Mouse (Mus musculus): Measurements from ENCODE around the gene Cort. TPM values are rescaled to one million over a fixed set of nuclear protein-coding genes. Genes with fewer than 3 reads are reported as not detected.
A peak's percentile ranks its signal among the peaks of the same experiment; 100 is the strongest.

The Cort gene
- polyA plus RNA-seq, 1 experiment from 2014 or later: not detected

DNA sequence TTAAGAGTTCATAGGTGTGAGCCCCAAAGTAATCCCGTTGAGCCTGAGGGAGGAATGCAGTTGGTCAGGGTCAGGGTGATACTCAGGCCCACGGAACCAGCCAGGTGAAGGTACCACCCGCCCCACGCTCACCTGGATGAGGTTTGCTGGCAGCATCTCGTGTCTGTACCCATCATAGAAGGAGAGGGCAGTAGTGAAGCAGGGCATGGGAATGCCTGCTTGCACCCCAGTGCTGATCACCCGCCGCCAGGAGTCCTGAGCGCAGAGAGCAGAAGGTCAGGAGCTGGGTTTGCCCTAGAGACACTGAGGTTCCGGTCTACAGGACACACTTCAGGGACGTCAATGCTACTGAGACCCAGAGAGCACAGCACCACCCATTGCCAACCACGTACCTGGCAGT is 24.2 kb upstream of the Cort start:
- H3K4me1 ChIP-seq (ENCODE audit: control insufficient read depth, insufficient read depth, low read length): 0 out of 2 replicates have a peak, but pooled peaks cover 4% of the 10 kb centered on the region
- no peak for ATAC-seq (ENCODE audit: insufficient read depth, low FRiP score)
- no peak overlapping the region for H3K4me3 ChIP-seq (replicated peaks; ENCODE audit: low read length)
- no peaks in the 10 kb centered on the region for H3K9me3 ChIP-seq (replicated peaks; ENCODE audit: control insufficient read depth, low read length)
- no peak overlapping the region for H3K9ac ChIP-seq (ENCODE audit: low read length)
- 90% methylated on average over 11 of the region's 11 CpGs for WGBS
- no peaks in the 10 kb centered on the region for H3K27me3 ChIP-seq (ENCODE audit: control insufficient read depth, insufficient read depth, low read length)
- no peak overlapping the region for H3K4me2 ChIP-seq (ENCODE audit: low read depth, low read length)
- peaks cover 32% of the 10 kb centered on the region for H3K36me3 ChIP-seq (ENCODE audit: control insufficient read depth, insufficient read depth, low read length)
- no peak overlapping the region for H3K27ac ChIP-seq (ENCODE audit: low read length)

- 77% methylated on average over 11 of the region's 11 CpGs for WGBS
- peak; percentile 18; the same call in 1 of the 2 replicates for ATAC-seq (ENCODE audit: insufficient read depth, low FRiP score)
Measured at GRCm38 (mm10) chr4:149150256-149150655, 23.7 kb upstream of the Cort start.

DNA sequence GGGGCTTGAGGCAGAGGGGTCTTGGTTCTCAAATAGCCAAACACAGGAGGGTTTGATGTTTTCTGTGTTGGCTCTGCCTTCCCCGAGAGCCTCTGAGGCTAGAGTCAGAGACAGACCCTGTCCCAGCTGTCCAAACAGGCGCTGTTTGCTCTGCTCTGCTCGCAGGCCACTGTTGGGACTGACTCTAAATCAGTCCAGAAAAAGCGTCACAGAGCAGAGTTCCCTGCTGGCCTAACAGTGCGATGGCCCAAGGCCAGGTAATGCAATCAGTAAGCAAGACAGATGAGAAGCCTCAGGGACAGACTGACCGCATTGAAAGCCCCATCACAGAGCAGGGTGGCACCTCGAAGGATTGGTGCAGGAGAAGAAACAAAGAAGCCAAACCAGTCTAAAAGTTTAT is 23.0 kb upstream of the Cort start:
- H3K36me3 ChIP-seq (ENCODE audit: control insufficient read depth, insufficient read depth, low read length): peaks cover 26% of the 10 kb centered on the region; the same call in 1 of the 2 replicates
- H3K9me3 ChIP-seq (replicated peaks; ENCODE audit: control insufficient read depth, low read length): no peaks in the 10 kb centered on the region
- H3K27ac ChIP-seq (ENCODE audit: low read length): no peak overlapping the region
- no peak overlapping the region for H3K9ac ChIP-seq (ENCODE audit: low read length)
- H3K4me3 ChIP-seq (replicated peaks; ENCODE audit: low read length): no peak overlapping the region
- H3K4me2 ChIP-seq (ENCODE audit: low read depth, low read length): no peak overlapping the region
- 57% methylated on average over 7 of the region's 7 CpGs for WGBS
- H3K4me1 ChIP-seq (ENCODE audit: control insufficient read depth, insufficient read depth, low read length): peaks cover 6% of the 10 kb centered on the region; the same call in 1 of the 2 replicates
- no peaks in the 10 kb centered on the region for H3K27me3 ChIP-seq (ENCODE audit: control insufficient read depth, insufficient read depth, low read length)
- ATAC-seq (ENCODE audit: insufficient read depth, low FRiP score): no peak

More at GRCm38 (mm10) chr4:149150256-149150655, 23.7 kb upstream of the Cort start:
- no peak overlapping the region for H3K4me2 ChIP-seq (ENCODE audit: low read depth, low read length)
- H3K9me3 ChIP-seq (replicated peaks; ENCODE audit: control insufficient read depth, low read length): no peaks in the 10 kb centered on the region
- no peak overlapping the region for H3K27ac ChIP-seq (ENCODE audit: low read length)
- H3K9ac ChIP-seq (ENCODE audit: low read length): no peak overlapping the region
- peaks cover 32% of the 10 kb centered on the region for H3K36me3 ChIP-seq (ENCODE audit: control insufficient read depth, insufficient read depth, low read length)
- H3K4me1 ChIP-seq (ENCODE audit: control insufficient read depth, insufficient read depth, low read length): 0 out of 2 replicates have a peak, but pooled peaks cover 4% of the 10 kb centered on the region
- H3K4me3 ChIP-seq (replicated peaks; ENCODE audit: low read length): no peak overlapping the region
- no peaks in the 10 kb centered on the region for H3K27me3 ChIP-seq (ENCODE audit: control insufficient read depth, insufficient read depth, low read length)

DNA sequence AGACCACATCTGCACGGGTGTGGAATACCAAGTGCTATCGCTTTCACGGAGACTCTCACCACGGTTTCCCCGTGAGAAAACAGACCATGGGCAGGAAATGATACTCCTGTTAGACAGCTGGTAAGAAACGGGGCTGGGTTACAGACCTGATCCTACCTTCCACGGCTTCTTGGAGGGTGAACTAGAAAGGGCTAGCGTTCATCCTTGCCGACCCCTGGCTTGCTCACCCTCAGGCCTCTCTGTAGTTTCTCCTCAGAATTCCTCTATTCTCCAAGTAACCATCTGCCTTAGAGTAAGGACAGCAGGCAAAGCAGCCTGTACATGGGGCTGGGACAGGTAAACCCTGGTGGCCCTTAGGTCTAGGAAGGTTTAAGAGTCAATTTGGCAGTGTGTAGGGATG is 22.6 kb upstream of the Cort start:
- H3K4me1 ChIP-seq (ENCODE audit: control insufficient read depth, insufficient read depth, low read length): peaks cover 7% of the 10 kb centered on the region; the same call in 1 of the 2 replicates
- no peak overlapping the region for H3K4me3 ChIP-seq (replicated peaks; ENCODE audit: low read length)
- no peak overlapping the region for H3K9ac ChIP-seq (ENCODE audit: low read length)
- no peaks in the 10 kb centered on the region for H3K9me3 ChIP-seq (replicated peaks; ENCODE audit: control insufficient read depth, low read length)
- WGBS: 78% methylated on average over 9 of the region's 9 CpGs
- no peaks in the 10 kb centered on the region for H3K27me3 ChIP-seq (ENCODE audit: control insufficient read depth, insufficient read depth, low read length)
- peaks cover 25% of the 10 kb centered on the region; the same call in 1 of the 2 replicates for H3K36me3 ChIP-seq (ENCODE audit: control insufficient read depth, insufficient read depth, low read length)
- H3K4me2 ChIP-seq (ENCODE audit: low read depth, low read length): no peak overlapping the region
- H3K27ac ChIP-seq (ENCODE audit: low read length): no peak overlapping the region
- no peak for ATAC-seq (ENCODE audit: insufficient read depth, low FRiP score)

DNA sequence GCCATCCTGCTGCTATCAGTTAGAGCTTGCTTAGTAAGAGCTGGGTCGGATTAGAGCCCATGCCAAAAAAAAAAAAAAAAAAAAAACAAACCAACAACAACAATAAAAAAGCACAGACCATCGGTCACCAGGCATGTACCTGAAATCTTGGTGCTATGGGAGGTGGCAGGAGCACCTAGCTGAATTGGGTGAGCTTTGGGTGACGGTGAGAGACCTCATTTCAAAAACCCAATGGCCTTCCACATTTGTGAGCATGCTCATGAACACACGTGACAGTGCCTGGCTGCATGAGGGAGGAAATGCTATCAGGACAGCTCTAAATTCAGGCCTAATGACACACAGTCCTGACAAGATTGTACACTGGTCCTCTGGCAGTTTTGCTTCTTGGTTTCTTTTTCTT is 21.5 kb upstream of the Cort start:
- no peak overlapping the region for H3K4me3 ChIP-seq (replicated peaks; ENCODE audit: low read length)
- H3K27ac ChIP-seq (ENCODE audit: low read length): peak overlapping the region; percentile 51; the same call in 1 of the 2 replicates
- ATAC-seq (ENCODE audit: insufficient read depth, low FRiP score): no peak
- H3K9ac ChIP-seq (ENCODE audit: low read length): no peak overlapping the region
- no peak overlapping the region for H3K4me2 ChIP-seq (ENCODE audit: low read depth, low read length)
- WGBS: 73% methylated on average over 4 of the region's 4 CpGs
- no peaks in the 10 kb centered on the region for H3K9me3 ChIP-seq (replicated peaks; ENCODE audit: control insufficient read depth, low read length)
- peaks cover 16% of the 10 kb centered on the region; the same call in 1 of the 2 replicates for H3K36me3 ChIP-seq (ENCODE audit: control insufficient read depth, insufficient read depth, low read length)
- peaks cover 7% of the 10 kb centered on the region; the same call in 1 of the 2 replicates for H3K4me1 ChIP-seq (ENCODE audit: control insufficient read depth, insufficient read depth, low read length)
- no peaks in the 10 kb centered on the region for H3K27me3 ChIP-seq (ENCODE audit: control insufficient read depth, insufficient read depth, low read length)

- no peaks in the 10 kb centered on the region for H3K9me3 ChIP-seq (replicated peaks; ENCODE audit: control insufficient read depth, low read length)
- H3K36me3 ChIP-seq (ENCODE audit: control insufficient read depth, insufficient read depth, low read length): peaks cover 11% of the 10 kb centered on the region; the same call in 1 of the 2 replicates
- no peak overlapping the region for H3K4me3 ChIP-seq (replicated peaks; ENCODE audit: low read length)
- H3K27me3 ChIP-seq (ENCODE audit: control insufficient read depth, insufficient read depth, low read length): no peaks in the 10 kb centered on the region
- no peak overlapping the region for H3K4me2 ChIP-seq (ENCODE audit: low read depth, low read length)
- WGBS: 61% methylated on average over 7 of the region's 7 CpGs
- H3K4me1 ChIP-seq (ENCODE audit: control insufficient read depth, insufficient read depth, low read length): peaks cover 7% of the 10 kb centered on the region; the same call in 1 of the 2 replicates
- no peak overlapping the region; the same call in 1 of the 2 replicates for H3K9ac ChIP-seq (ENCODE audit: low read length)
- ATAC-seq (ENCODE audit: insufficient read depth, low FRiP score): no peak
- H3K27ac ChIP-seq (ENCODE audit: low read length): peak overlapping the region; percentile 51; the same call in 1 of the 2 replicates
Measured at GRCm38 (mm10) chr4:149147528-149147927, 21.0 kb upstream of the Cort start.

GRCm38 (mm10) chr4:149145151-149145550 is 18.6 kb upstream of the Cort start:
- H3K9me3 ChIP-seq (replicated peaks; ENCODE audit: control insufficient read depth, low read length): no peaks in the 10 kb centered on the region
- no peak overlapping the region for H3K27ac ChIP-seq (ENCODE audit: low read length)
- H3K36me3 ChIP-seq (ENCODE audit: control insufficient read depth, insufficient read depth, low read length): no peaks in the 10 kb centered on the region
- WGBS: 74% methylated on average over 4 of the region's 4 CpGs
- ATAC-seq (ENCODE audit: insufficient read depth, low FRiP score): no peak
- H3K4me2 ChIP-seq (ENCODE audit: low read depth, low read length): no peak overlapping the region
- H3K4me1 ChIP-seq (ENCODE audit: control insufficient read depth, insufficient read depth, low read length): peaks cover 7% of the 10 kb centered on the region; the same call in 1 of the 2 replicates
- H3K9ac ChIP-seq (ENCODE audit: low read length): no peak overlapping the region
- no peaks in the 10 kb centered on the region for H3K27me3 ChIP-seq (ENCODE audit: control insufficient read depth, insufficient read depth, low read length)
- no peak overlapping the region for H3K4me3 ChIP-seq (replicated peaks; ENCODE audit: low read length)

- Histone ChIP-seq H3K4me3 (replicated peaks; ENCODE audit: low read length) (no peak overlapping the region), H3K36me3 (ENCODE audit: control insufficient read depth, insufficient read depth, low read length) (no peaks in the 10 kb centered on the region), H3K4me2 (ENCODE audit: low read depth, low read length) (no peak overlapping the region), H3K4me1 (ENCODE audit: control insufficient read depth, insufficient read depth, low read length) (peaks cover 7% of the 10 kb centered on the region; the same call in 1 of the 2 replicates), H3K9ac (ENCODE audit: low read length) (no peak overlapping the region), H3K9me3 (replicated peaks; ENCODE audit: control insufficient read depth, low read length) (no peaks in the 10 kb centered on the region), H3K27ac (ENCODE audit: low read length) (no peak overlapping the region), H3K27me3 (ENCODE audit: control insufficient read depth, insufficient read depth, low read length) (no peaks in the 10 kb centered on the region)
- 10% methylated on average over 3 of the region's 3 CpGs for WGBS
- peak; percentile 76; the same call in 1 of the 2 replicates for ATAC-seq (ENCODE audit: insufficient read depth, low FRiP score)
Measured at GRCm38 (mm10) chr4:149144459-149144858, 17.9 kb upstream of the Cort start.

DNA sequence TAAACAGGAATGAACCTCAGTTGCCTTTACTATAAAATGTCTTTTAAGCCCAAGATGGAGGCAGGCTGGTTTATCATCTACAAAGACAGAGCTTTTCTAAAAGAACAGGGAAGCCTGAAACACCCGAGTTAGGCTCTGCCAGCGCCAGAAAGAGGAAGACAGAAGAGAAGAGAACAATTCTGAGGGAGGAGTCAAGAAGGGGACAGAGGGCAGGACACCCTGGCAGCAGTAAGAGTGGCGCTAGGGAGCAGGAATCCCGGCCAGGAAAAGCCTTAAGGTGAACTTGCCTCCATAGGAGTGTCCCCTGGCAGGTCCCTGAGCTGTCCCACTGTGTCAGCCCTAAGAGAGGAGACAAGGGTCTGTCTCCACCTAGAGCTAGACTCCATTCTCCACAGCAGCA is 17.0 kb upstream of the Cort start:
- Histone ChIP-seq H3K27me3 (ENCODE audit: control insufficient read depth, insufficient read depth, low read length) (no peaks in the 10 kb centered on the region), H3K4me3 (replicated peaks; ENCODE audit: low read length) (no peak overlapping the region), H3K9ac (ENCODE audit: low read length) (no peak overlapping the region), H3K27ac (ENCODE audit: low read length) (no peak overlapping the region), H3K4me1 (ENCODE audit: control insufficient read depth, insufficient read depth, low read length) (peaks cover 7% of the 10 kb centered on the region; the same call in 1 of the 2 replicates), H3K36me3 (ENCODE audit: control insufficient read depth, insufficient read depth, low read length) (no peaks in the 10 kb centered on the region), H3K9me3 (replicated peaks; ENCODE audit: control insufficient read depth, low read length) (no peaks in the 10 kb centered on the region), H3K4me2 (ENCODE audit: low read depth, low read length) (no peak overlapping the region)
- 28% methylated on average over 4 of the region's 4 CpGs for WGBS
- ATAC-seq (ENCODE audit: insufficient read depth, low FRiP score): no peak
